Mouse (Mus musculus): Measurements from ENCODE around the gene Ankrd34a. TPM values are rescaled to one million over a fixed set of nuclear protein-coding genes. Genes with fewer than 3 reads are reported as not detected.

The Ankrd34a gene
- polyA plus RNA-seq, 1 experiment from 2014 or later = 0.96 TPM

DNA sequence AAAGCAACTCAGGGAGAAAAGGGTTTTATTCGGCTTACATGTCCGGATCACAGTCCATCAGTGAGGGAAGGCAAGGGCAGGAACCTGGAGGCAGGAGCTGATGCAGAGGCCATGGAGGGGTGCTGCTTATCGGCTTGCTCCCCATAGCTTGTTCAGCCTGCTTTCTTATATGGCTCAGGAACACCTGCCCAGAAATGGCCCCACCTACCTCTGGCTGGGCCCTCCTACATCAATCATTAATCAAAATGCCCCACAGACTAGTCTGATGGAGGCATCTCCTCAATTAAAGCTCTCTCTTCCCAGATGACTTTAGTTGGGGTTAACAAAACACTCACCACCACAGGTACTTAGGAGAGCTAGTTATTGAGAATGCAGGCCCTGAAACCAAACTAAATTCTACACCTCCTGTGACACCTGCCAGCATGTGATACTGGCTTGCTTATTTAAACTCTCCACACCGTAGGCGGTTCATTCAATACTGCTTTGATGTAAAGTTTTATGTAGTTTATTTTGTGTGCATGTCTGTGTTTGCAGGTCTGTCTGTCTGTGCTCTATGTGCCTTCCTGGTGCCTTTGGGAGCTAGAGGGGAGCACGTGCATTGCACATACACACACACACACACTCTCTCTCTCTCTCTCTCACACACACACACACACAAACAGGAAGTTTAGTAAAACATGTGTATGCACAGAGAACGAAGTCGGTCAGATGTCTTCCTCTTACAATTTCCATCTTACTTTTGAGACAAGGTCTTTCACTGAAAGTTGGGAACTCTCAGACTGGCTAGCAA lies 29.6 kb upstream of the Ankrd34a start:
- Histone ChIP-seq H3K27me3 (ENCODE audit: low read depth, poor library complexity, severe bottlenecking) (no peaks in the 10 kb centered on the region), H3K4me1 (peaks cover 30% of the 10 kb centered on the region), H3K36me3 (no peaks in the 10 kb centered on the region), H3K4me3 (no peak overlapping the region), H3K9me3 (replicated peaks) (no peaks in the 10 kb centered on the region), H3K27ac (no peak overlapping the region)
- DNase-seq (ENCODE audit: low spot score) = no peak
- WGBS = 88% methylated on average over 8 of the region's 8 CpGs

DNA sequence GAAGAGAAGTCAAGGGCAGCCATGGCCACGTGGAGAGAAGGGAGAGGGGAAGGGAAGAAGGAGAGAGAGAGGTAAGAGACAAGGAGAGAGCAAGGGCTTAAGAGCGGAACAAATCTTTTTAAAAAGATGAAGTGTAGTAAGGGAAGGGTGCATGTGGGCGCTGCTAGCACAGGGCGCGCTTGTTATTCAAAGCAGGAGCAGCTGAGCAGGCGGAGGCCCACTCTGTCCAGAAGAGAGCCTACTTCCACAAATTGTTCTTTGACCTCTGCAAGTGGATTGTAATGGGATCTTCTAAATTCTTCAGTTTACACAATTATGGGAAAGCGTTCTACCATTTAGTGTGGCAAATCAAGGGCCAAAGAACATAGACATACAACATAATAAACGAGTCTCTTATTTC lies 27.8 kb upstream of the Ankrd34a start:
- WGBS = 81% methylated on average over 8 of the region's 8 CpGs
- Histone ChIP-seq H3K9me3 (replicated peaks) (no peaks in the 10 kb centered on the region), H3K4me3 (no peak overlapping the region), H3K4me1 (peaks cover 26% of the 10 kb centered on the region), H3K27me3 (ENCODE audit: low read depth, poor library complexity, severe bottlenecking) (no peaks in the 10 kb centered on the region), H3K27ac (no peak overlapping the region), H3K36me3 (no peaks in the 10 kb centered on the region)
- no peak for DNase-seq (ENCODE audit: low spot score)

DNA sequence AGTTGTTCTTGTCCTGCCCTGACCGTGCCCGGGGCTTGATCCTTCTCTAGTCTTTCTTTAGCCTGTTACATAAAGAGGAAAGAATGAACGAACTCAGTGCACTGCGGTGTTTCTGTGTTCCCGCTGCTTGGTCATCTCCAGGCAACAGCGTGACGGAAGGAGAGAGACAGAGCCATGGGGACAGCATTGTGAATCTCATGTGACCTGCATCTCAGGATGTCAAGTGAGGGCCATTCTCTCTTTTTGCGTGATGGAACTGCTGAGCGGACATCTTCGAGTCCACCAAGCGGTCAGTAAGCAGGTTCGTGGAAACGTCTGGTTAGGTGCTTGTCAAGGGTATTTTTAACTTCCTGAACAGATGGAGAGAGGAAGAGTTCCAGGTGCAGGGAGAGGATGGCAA lies 26.9 kb upstream of the Ankrd34a start:
- H3K9me3 ChIP-seq (replicated peaks) = no peaks in the 10 kb centered on the region
- no peaks in the 10 kb centered on the region for H3K27me3 ChIP-seq (ENCODE audit: low read depth, poor library complexity, severe bottlenecking)
- no peaks in the 10 kb centered on the region for H3K36me3 ChIP-seq
- no peak for DNase-seq (ENCODE audit: low spot score)
- H3K4me3 ChIP-seq = no peak overlapping the region
- no peak overlapping the region for H3K27ac ChIP-seq
- H3K4me1 ChIP-seq = peaks cover 24% of the 10 kb centered on the region
- 94% methylated on average over 13 of the region's 13 CpGs for WGBS

DNA sequence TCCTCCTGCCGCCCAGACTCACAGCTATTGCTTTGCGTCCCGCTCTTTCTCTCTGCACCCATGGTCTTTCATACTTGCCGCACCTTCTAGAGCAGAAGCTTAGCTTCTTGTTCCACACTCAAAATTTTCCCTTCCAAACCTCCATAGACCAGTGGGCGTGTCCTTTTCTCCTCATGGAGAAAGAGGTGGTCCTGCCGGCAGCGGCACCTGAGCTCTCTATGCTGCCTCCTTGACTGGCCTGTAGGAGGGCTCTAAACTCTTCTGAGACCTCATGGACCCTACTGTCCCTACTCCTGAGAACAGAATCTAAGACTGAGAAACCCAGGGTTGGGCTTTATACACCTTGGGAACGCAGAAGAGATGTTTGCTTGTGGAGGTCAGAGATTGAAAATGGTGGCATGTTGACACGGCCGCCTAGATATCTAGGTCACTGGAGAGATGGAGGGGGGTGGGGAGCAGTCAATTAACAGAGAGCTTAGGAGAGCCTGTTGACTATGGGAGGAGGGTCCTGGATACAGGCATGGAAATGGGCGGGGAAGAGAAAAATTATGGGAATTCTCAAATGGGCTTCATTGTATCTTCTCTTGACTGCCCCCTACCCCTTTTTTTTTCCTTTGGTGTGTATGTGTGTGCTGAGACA lies 26.4 kb upstream of the Ankrd34a start:
- H3K27ac ChIP-seq = no peak overlapping the region

DNA sequence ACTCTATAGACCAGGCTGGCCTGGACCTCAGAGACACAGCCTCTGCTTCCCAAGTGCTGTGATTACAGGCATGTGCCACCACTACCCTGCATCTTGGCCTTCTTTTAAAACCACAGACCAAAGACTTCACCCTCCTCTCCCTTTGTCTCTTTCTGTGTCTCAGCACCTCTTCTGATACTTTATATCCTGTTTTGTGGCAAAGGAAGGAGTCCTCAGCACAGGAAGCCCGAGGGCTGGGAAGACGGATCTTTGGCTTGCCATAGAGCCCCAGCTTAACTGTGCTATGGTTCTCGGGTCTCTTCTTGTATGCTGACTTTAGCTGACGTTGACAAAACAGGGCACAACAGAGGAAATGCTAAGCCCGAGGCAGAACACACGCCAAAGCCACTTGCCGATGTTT lies 25.8 kb upstream of the Ankrd34a start:
- Histone ChIP-seq H3K4me3 (no peak overlapping the region), H3K9me3 (replicated peaks) (no peaks in the 10 kb centered on the region), H3K36me3 (no peaks in the 10 kb centered on the region), H3K4me1 (peaks cover 23% of the 10 kb centered on the region), H3K27ac (peak overlapping the region; percentile 7; the same call in 1 of the 2 replicates), H3K27me3 (ENCODE audit: low read depth, poor library complexity, severe bottlenecking) (no peaks in the 10 kb centered on the region)
- WGBS = 78% methylated on average over 7 of the region's 7 CpGs
- DNase-seq (ENCODE audit: low spot score) = no peak

More for the DNA sequence above, 26.4 kb upstream of the Ankrd34a start:
- Histone ChIP-seq H3K4me1 (peaks cover 19% of the 10 kb centered on the region), H3K36me3 (no peaks in the 10 kb centered on the region), H3K4me3 (no peak overlapping the region), H3K27me3 (ENCODE audit: low read depth, poor library complexity, severe bottlenecking) (no peaks in the 10 kb centered on the region), H3K9me3 (replicated peaks) (no peaks in the 10 kb centered on the region)
- 86% methylated on average over 11 of the region's 11 CpGs for WGBS
- no peak for DNase-seq (ENCODE audit: low spot score)

DNA sequence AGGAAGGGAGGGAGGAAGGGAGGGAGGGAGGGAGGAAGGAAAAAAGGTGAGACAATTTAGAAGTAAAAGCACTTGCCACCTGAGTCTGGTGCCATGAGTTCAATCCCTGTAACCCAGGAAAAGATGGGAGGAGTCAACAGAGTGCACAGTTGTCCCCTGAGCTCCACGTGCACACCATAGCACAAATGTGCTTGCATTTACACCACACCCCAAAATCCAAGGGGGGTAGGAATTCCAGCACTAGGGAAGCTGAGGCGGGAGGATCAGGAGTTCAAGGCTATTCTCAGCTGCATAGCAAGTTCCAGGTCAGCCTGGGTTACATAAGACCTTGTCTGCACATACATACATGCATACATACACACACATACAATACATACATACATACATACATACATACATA lies 25.1 kb upstream of the Ankrd34a start:
- WGBS = 78% methylated on average over 2 of the region's 2 CpGs
- peaks cover 30% of the 10 kb centered on the region for H3K4me1 ChIP-seq

DNA sequence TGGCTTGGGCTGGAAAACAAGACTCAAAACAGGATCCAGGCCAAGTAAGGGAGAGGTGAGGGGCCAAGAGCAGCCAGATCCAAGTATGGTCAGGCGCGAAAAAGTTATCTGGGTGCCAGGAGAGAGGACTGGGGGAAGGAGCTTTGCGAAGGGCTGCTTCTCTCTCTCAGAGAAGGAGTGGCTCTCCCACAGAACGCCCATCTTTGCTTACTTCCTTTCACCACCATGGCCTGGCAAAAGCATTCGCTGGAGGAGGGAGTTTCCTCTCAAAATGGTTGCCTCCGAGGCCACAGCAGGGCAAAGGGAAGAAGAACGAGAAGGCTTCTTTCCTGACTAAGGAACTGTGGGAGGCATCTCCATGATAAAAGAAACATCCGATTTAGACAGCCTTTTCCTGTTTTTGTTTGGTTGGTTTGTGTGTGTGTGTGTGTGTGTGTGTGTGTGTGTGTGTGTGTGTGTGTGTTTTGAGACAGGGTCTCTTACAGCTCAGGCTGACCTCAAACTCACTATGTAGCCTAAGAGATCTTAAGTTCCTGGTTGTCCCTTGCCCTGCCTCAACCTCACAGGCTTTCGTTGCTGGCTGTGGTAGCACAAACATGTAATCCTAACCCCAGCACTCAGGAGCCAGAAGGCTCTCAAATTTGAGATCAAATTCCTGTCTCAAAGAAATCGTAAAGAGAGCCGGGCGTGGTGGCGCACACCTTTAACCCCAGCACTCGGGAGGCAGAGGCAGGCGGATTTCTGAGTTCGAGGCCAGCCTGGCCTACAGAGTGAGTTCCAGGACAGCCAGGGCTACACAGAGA lies 24.3 kb upstream of the Ankrd34a start:
- peak overlapping the region; percentile 30; the same call in 1 of the 2 replicates for H3K27ac ChIP-seq
- H3K27me3 ChIP-seq (ENCODE audit: low read depth, poor library complexity, severe bottlenecking) = no peaks in the 10 kb centered on the region

More for the DNA sequence above, 25.1 kb upstream of the Ankrd34a start:
- Histone ChIP-seq H3K36me3 (no peaks in the 10 kb centered on the region), H3K27me3 (ENCODE audit: low read depth, poor library complexity, severe bottlenecking) (no peaks in the 10 kb centered on the region), H3K4me3 (no peak overlapping the region), H3K27ac (no peak overlapping the region), H3K9me3 (replicated peaks) (no peaks in the 10 kb centered on the region)
- no peak for DNase-seq (ENCODE audit: low spot score)

DNA sequence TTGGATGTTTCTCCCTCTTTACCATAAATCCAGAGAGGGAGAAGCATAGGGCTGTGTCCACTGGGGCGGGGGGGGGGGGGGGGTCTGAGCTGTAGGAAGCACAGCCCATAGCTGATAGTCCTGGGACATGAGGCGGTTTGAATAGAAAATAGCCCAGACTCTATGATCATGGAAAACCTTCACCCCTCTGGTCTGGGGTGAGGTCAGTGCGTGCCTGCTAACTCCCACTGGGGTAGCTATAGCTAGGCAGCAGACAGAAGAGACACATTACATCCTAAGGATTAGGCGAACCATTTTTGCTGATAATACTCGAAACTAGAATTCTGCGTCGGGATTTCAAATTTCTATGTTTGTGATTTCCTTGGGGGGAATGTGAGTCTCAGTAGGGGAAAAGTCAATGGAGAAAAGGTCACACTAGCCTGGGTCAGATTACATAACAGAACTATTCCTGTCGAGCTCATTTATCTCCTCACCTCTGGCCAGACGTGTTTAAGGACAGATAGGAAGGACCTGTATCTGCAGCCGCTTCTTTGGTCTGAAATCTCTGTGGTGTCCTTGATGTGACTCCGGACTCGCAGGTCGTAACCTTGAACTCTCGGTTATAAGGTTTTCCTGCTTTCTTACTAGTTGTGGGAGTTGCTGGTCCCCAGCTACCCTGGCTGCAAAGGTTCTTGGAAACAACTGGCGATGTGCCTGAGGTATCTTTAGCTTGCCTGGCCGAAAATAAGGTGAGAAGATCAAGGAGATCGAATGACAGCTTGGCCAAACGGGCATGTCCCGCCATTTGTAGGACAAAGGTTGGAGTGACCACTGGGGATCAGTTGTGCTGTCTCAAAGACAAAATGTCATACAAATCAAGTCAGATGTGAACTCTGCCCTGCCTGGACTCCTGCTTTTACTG lies 22.6 kb upstream of the Ankrd34a start:
- H3K36me3 ChIP-seq = no peaks in the 10 kb centered on the region

More for the DNA sequence above, 24.3 kb upstream of the Ankrd34a start:
- DNase-seq (ENCODE audit: low spot score) = no peak
- H3K4me3 ChIP-seq = no peak overlapping the region
- H3K9me3 ChIP-seq (replicated peaks) = no peaks in the 10 kb centered on the region
- H3K4me1 ChIP-seq = peaks cover 33% of the 10 kb centered on the region
- 82% methylated on average over 16 of the region's 16 CpGs for WGBS
- H3K36me3 ChIP-seq = no peaks in the 10 kb centered on the region

DNA sequence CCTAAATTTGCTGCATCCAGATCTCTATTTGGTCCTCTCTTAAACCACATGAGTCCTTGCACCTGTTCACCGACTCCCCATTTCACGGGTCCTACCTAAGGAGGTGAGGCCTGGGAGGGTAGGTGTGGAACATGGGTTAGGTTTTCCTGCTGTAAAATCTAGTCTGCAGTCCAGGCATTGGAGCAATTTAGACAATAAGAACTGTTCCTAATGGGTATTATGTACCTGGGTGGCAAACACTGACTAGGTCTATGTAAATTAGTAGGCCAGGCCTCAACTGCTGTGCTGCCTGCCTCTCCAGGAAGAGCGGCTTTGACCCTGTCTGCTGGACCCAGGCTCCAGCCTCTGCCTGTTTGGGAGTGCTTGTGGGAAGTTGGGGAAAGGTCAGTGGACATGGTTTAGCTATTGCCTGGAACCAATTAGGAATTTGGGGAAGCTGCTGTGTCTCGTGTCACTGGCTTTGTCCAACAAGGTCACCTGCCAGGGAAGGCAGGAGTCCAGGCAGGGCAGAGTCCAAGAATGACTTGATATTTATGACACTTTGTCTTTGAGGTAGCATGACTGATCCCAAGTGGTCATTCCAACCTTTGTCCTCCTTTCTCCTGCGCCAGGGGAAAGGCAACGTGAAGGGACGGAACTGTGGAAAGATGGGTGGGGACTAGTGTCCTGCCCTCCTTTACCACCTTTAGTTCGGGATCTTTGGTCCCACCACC lies 21.0 kb upstream of the Ankrd34a start:
- no peak overlapping the region for H3K4me3 ChIP-seq
- no peak for DNase-seq (ENCODE audit: low spot score)
- no peaks in the 10 kb centered on the region for H3K9me3 ChIP-seq (replicated peaks)
- no peaks in the 10 kb centered on the region for H3K36me3 ChIP-seq
- H3K27ac ChIP-seq = peak overlapping the region; percentile 79
- peaks cover 51% of the 10 kb centered on the region for H3K4me1 ChIP-seq
- WGBS = 86% methylated on average over 8 of the region's 8 CpGs
- H3K27me3 ChIP-seq (ENCODE audit: low read depth, poor library complexity, severe bottlenecking) = no peaks in the 10 kb centered on the region

More for the DNA sequence above, 22.6 kb upstream of the Ankrd34a start:
- H3K4me1 ChIP-seq = peaks cover 42% of the 10 kb centered on the region
- no peak overlapping the region for H3K4me3 ChIP-seq
- H3K27me3 ChIP-seq (ENCODE audit: low read depth, poor library complexity, severe bottlenecking) = no peaks in the 10 kb centered on the region
- 73% methylated on average over 19 of the region's 19 CpGs for WGBS
- DNase-seq (ENCODE audit: low spot score) = no peak
- H3K27ac ChIP-seq = no peak overlapping the region
- H3K9me3 ChIP-seq (replicated peaks) = no peaks in the 10 kb centered on the region

DNA sequence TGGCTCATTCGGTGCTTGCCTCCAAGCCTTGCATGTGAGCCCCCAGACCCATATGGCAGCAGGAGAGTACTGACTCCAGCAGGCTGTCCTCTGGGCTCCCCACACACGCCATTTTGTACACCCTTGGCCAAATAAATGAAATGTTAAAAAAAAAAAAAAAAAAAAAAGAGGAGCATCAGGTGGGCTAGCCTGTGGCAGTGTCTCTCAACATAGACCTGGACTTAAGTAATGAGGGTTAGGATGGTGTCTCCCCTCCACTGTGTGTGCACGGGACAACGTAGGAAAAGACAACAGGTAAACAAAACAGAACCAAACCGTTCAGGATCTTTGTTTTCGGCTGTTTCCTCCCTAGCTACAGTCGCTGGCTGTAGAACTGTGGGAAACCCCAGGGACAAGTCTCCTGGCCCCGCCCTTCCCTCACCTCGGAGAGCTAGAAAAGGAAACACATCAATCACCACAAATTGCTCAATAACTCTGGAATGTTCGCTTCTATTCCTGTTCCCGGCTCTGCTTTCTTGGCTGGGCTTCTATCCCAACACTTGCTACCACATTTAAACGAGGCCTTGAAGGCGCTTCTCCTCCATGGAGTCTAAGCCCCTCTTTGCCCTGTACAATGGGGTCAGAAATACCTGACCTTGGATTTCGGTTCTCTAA lies 20.3 kb upstream of the Ankrd34a start:
- H3K36me3 ChIP-seq = no peaks in the 10 kb centered on the region
- H3K27me3 ChIP-seq (ENCODE audit: low read depth, poor library complexity, severe bottlenecking) = peaks cover 2% of the 10 kb centered on the region; the same call in 1 of the 2 replicates
- peak overlapping the region; percentile 38 for H3K4me3 ChIP-seq
- 53% methylated on average over 14 of the region's 14 CpGs for WGBS
- peak; percentile 51 for DNase-seq (ENCODE audit: low spot score)
- H3K27ac ChIP-seq = peak overlapping the region; percentile 79
- peaks cover 52% of the 10 kb centered on the region for H3K4me1 ChIP-seq
- H3K9me3 ChIP-seq (replicated peaks) = no peaks in the 10 kb centered on the region
